Mouse (Mus musculus): ENCODE results near the gene Depdc1b. TPM values are rescaled to one million over a fixed set of nuclear protein-coding genes. Genes with fewer than 3 reads are reported as not detected.

Gene Depdc1b
- polyA plus RNA-seq, 1 experiment from 2014 or later, result 13.6 TPM

DNA sequence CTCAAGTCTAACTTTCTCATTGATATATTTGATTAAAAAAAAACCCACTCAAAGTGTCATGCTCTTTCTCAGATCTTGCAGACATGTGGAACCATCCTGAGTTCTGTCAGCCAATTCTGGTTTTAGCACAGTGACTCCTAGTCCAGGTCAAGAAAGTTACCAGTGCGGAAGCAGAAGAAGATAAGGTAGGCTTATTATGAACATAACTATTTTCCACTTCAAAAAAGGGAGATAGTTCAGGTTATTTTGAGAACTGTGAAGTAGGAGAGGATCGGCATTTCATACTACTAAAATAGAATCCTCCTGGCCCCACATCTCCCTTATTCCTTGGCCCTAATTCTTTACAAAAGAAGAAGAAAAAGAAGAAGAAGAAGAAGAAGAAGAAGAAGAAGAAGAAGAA, 121.3 kb downstream of the Depdc1b start:
- Histone ChIP-seq H3K9me3 (no peaks in the 10 kb centered on the region), H3K36me3 (no peaks in the 10 kb centered on the region), H3K4me3 (no peak overlapping the region), H3K27ac (no peak overlapping the region), H3K4me1 (replicated peaks) (no peaks in the 10 kb centered on the region), H3K27me3 (ENCODE audit: insufficient read depth, poor library complexity, severe bottlenecking) (no peaks in the 10 kb centered on the region)
- DNase-seq (ENCODE audit: low spot score), result no peak
- WGBS, result 95% methylated on average over 2 of the region's 2 CpGs

DNA sequence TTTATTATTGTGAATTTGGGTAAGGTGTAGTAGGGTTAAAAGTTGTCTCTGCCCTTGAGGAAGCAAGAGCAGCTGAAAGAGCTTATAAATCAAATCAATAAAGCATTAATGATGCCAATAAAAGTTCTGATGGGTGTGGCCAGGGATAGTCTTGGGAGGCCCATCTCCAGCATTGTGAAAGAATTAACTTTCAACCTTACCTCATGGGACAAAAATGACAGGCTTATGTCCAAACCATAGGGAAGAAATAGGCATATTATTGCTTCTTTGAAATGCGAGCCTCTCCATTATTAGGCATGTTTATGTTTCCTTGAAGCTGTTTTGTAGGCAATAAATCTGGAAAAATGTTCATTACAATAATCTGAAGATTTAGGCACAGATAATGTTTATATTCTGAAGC, 122.9 kb downstream of the Depdc1b start:
- 90% methylated on average over 1 of the region's 1 CpGs for WGBS
- H3K27me3 ChIP-seq (ENCODE audit: insufficient read depth, poor library complexity, severe bottlenecking), result no peaks in the 10 kb centered on the region
- no peak for DNase-seq (ENCODE audit: low spot score)

DNA sequence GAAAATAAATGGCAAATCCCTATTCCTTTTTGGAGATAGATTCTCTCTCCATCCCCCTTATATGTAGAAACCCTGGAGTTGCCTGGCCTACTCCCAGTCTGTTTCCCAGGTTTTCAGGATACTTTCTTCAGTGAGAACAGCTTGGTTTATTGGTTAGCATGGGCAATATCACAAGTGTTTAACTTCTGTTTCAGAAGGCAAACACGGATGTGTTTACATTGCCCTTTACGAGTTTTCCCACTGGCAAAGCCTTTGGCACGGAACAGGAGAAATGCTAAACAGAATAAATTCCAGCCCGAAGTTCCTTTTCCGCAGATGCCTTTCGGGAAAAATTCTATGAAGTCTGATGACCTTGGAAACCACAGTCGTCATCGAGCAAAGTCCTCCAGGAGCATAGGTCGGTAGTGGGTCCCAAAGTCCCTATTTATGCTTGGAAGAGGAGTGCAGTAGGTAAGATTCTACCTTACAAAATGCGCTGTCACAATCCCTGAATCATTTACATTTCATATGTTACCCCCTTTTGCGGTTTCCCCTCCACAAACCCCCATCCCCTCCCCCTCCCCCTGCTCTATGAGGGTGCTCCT, 132.3 kb downstream of the Depdc1b start:
- Histone ChIP-seq H3K4me3 (no peak overlapping the region), H3K9me3 (no peaks in the 10 kb centered on the region), H3K27ac (no peak overlapping the region), H3K27me3 (ENCODE audit: insufficient read depth, poor library complexity, severe bottlenecking) (no peaks in the 10 kb centered on the region), H3K36me3 (no peaks in the 10 kb centered on the region), H3K4me1 (replicated peaks) (no peaks in the 10 kb centered on the region)
- DNase-seq (ENCODE audit: low spot score), result no peak
- WGBS, result 85% methylated on average over 11 of the region's 11 CpGs

More for the DNA sequence above, 122.9 kb downstream of the Depdc1b start:
- Histone ChIP-seq H3K36me3 (no peaks in the 10 kb centered on the region), H3K27ac (no peak overlapping the region), H3K9me3 (no peaks in the 10 kb centered on the region), H3K4me1 (replicated peaks) (no peaks in the 10 kb centered on the region), H3K4me3 (no peak overlapping the region)

DNA sequence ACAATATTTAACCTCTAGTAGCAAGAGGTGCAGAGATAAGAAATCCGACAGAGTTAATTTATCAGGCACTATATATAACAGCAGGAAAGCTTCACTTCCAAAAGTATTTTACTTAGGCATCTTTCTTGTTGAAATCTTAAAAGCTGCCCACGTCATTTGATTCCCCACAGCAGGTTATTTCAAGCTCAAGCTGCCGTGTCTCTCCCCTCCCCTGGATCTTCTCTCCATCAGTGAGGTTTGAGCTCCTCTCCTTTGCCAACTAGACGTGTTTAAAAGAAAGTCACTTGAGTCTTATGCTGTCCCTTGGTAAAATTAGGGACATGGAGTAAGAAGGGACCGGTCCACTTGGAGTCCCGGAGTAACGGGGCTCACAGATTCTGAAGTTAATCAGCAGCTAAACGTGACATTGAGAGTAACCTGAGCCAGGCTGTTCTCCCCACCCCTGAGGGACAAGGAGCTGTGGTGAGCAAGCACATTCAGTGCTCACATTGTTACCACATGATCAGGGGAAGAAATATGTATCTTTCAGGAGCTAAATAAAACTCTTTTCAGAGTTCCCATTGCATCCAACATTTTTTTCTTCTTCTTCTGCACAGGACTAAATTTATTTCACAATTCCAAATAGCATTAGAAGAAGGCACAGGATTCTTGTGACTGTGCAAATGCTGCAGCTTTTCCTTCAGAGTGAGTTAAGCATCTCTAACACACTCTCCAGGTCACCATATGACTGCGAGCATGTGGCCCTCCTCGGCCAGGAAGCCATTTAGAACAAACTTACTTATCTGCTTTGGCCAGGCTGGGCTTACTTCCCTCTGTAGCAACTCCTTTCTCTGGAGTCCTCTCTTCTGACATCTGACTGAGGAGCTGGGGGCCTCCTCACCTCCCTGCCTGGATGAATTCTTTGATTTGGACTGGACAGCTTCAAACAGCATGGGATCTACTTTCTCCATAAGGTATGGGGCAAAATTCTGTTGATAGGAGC, 133.3 kb downstream of the Depdc1b start, which contains the start of gene Pde4d:
TSS of gene Pde4d (plus strand) at position 833 of the 982 bp plus-strand sequence.
- H3K4me1 ChIP-seq (replicated peaks), result no peaks in the 10 kb centered on the region
- 53% methylated on average over 10 of the region's 10 CpGs for WGBS
- H3K9me3 ChIP-seq, result no peaks in the 10 kb centered on the region
- H3K27me3 ChIP-seq (ENCODE audit: insufficient read depth, poor library complexity, severe bottlenecking), result no peaks in the 10 kb centered on the region
- H3K27ac ChIP-seq, result no peak within 1 kb of the TSS
- H3K4me3 ChIP-seq, result no peak within 1 kb of the TSS
- no peak for DNase-seq (ENCODE audit: low spot score)
- H3K36me3 ChIP-seq, result no peaks in the 10 kb centered on the region

DNA sequence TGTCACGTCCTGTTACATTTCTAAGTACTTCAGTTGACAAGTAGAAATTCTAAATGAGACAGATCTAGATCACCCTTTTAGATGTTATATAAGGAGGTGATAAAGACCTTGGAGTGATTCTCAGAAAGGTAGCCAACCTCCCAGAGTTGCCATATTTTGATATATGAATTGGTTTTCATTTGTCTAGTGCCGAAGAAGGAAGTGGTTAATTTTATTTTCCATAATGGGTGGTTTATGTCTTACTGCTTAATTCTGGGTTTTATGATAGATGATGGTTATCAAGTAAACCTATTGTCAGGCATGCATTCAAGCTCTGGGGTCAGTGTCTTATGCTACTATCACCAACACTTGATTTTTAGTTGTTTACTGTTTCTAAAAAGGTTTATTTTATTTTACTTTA, 135.0 kb downstream of the Depdc1b start:
- no peak overlapping the region for H3K4me3 ChIP-seq
- H3K27ac ChIP-seq, result no peak overlapping the region
- no peak for DNase-seq (ENCODE audit: low spot score)
- H3K4me1 ChIP-seq (replicated peaks), result no peaks in the 10 kb centered on the region
- no peaks in the 10 kb centered on the region for H3K36me3 ChIP-seq
- no peaks in the 10 kb centered on the region for H3K9me3 ChIP-seq
- WGBS, result 83% methylated on average over 2 of the region's 2 CpGs
- no peaks in the 10 kb centered on the region for H3K27me3 ChIP-seq (ENCODE audit: insufficient read depth, poor library complexity, severe bottlenecking)

DNA sequence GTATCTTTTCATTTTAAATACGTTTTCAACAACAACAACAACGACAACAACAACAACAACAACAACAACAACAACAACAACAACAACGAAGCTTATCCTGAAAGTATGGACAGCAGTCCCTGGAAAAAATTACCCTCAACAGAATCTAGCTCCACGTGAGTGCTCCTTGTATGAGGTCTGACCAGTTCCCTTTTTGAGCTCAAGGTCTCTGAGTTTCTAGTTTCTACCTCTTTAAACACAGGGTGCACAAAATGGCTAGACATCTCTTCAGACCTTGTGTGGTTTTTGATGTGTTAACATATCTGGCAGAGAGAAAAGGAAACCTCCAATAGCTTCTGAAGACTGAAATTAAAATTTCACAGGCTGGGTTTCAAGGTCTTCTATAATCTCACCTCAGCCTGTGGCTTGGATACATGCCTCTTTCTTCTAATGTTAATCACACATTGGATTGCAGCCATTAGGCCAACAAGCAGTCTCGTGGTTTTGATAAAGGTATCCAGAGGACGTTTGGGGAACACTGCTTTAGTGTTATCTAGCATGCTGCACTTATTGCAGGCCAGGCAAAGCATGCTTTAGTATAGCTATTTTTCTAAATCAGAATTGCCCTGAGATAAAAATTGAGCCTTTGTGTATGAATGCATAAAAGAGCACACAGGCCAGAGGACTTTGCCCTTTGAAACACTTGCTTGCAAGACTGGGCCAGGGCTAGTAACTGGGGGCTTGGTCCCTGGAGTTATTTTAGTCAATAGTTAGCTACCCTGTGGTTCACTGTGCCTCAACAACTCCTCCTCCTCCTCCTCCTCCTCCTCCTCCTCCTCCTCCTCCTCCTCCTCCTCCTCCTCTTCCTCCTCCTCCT, 137.2 kb downstream of the Depdc1b start:
- no peaks in the 10 kb centered on the region for H3K9me3 ChIP-seq
- no peak for DNase-seq (ENCODE audit: low spot score)
- no peaks in the 10 kb centered on the region for H3K36me3 ChIP-seq
- H3K27ac ChIP-seq, result no peak overlapping the region
- no peaks in the 10 kb centered on the region for H3K4me1 ChIP-seq (replicated peaks)
- 84% methylated on average over 6 of the region's 6 CpGs for WGBS
- no peaks in the 10 kb centered on the region for H3K27me3 ChIP-seq (ENCODE audit: insufficient read depth, poor library complexity, severe bottlenecking)
- no peak overlapping the region for H3K4me3 ChIP-seq

Other genes starting within 250 kb of the Depdc1b start
- gene Ndufaf2, start 157.7 kb upstream of the Depdc1b start, polyA plus RNA-seq (2016; fragmentation: Nextera tagmentation; extraction: Ambion mirVana), result 83.1 and 86.2 TPM in 2 replicates
- gene Ercc8, start 157.6 kb upstream of the Depdc1b start, polyA plus RNA-seq (2016; fragmentation: Nextera tagmentation; extraction: Ambion mirVana), result 21.7 and 24.9 TPM in 2 replicates
- 1.1 and 1.5 TPM in 2 replicates for gene Elovl7, start 101.9 kb upstream of the Depdc1b start, polyA plus RNA-seq (2016; fragmentation: Nextera tagmentation; extraction: Ambion mirVana)
- 12.2 and 13.5 TPM in 2 replicates for gene Pde4d, start 133.6 kb downstream of the Depdc1b start, polyA plus RNA-seq (2016; fragmentation: Nextera tagmentation; extraction: Ambion mirVana)